ENCODE assay signal across 13 mouse cellular contexts in genomic region chr5:150276611-150277010, GRCm38 (mm10).
A peak's percentile ranks its signal among the peaks of the same experiment; 100 is the strongest.
DNase-seq lines count a peak whose midpoint lies in the region; ATAC-seq lines count a peak whose summit lies in the region.
"Had no signal": no experiment of that assay in that cellular context is flagged by ENCODE, and none has a peak within 500 bp of the region (broad histone marks: within the 10 kb centered on the region; RNA-seq: fewer than 3 reads in every experiment).

No protein-coding gene starts in this region.

- H3K36me3 ChIP-seq in heart, embryonic 15.5 days: peaks cover 4% of the 10 kb centered on the region; the same call in 1 of the 2 replicates
- H3K36me3 ChIP-seq: limb, embryonic 13.5 days; lung, embryonic 15.5 days had no signal

- H3K9ac ChIP-seq in heart, embryonic 15.5 days: no peak overlapping the region
- H3K9ac ChIP-seq: limb, embryonic 13.5 days; lung, embryonic 15.5 days; neural tube, embryonic 15.5 days had no signal

- H3K9me3 ChIP-seq in heart, embryonic 15.5 days (replicated peaks): no peaks in the 10 kb centered on the region; the same call in 1 of the 2 replicates
- H3K9me3 ChIP-seq: limb, embryonic 13.5 days; neural tube, embryonic 15.5 days had no signal

- ATAC-seq in heart, embryonic 15.5 days (replicated peaks; ENCODE audit: insufficient number of reproducible peaks, insufficient read depth, low FRiP score, low read depth): peak; percentile 27; the same call in 1 of the 2 replicates
- ATAC-seq: forebrain, embryonic 14.5 days had no signal

- H3K4me3 ChIP-seq in heart, embryonic 15.5 days: no peak overlapping the region
- H3K4me3 ChIP-seq: limb, embryonic 13.5 days; lung, embryonic 15.5 days; neural tube, embryonic 15.5 days had no signal

- peak overlapping the region; percentile 8; the same call in 1 of the 2 replicates for H3K27ac ChIP-seq in heart, embryonic 15.5 days
- H3K27ac ChIP-seq: limb, embryonic 13.5 days; lung, embryonic 15.5 days; neural tube, embryonic 15.5 days had no signal

- H3K4me2 ChIP-seq in heart, embryonic 15.5 days: no peak overlapping the region
- H3K4me2 ChIP-seq: limb, embryonic 13.5 days; lung, embryonic 15.5 days; neural tube, embryonic 15.5 days had no signal

- peak; percentile 46 to 76 for DNase-seq in frontal cortex, adult 2 months (ENCODE audit: extremely low spot score in 1 of 2, low spot score in 1 of 2)
- no peak for DNase-seq in frontal cortex, postnatal 25 days (ENCODE audit: low spot score in 2 of 2)
- peak; percentile 31 to 57 for DNase-seq in left cerebral cortex, adult 18-20 months (ENCODE audit: low spot score in 2 of 2)
- DNase-seq in left cerebral cortex, adult 11 months (ENCODE audit: low spot score): no peak
- DNase-seq in R1 (ENCODE audit: low read depth, low spot score) (peak; percentile 18), liver (no peak)
- no peak for DNase-seq in kidney, postnatal 25 days
- DNase-seq: adrenal gland, postnatal 14 days had no signal

- 23% methylated on average over 4 of the region's 4 CpGs for WGBS in heart, embryonic 15.5 days

- H3K4me1 ChIP-seq in heart, embryonic 15.5 days (replicated peaks): peaks cover 23% of the 10 kb centered on the region
- H3K4me1 ChIP-seq: lung, embryonic 15.5 days had no signal

- H3K27me3 ChIP-seq in heart, embryonic 15.5 days: no peaks in the 10 kb centered on the region
- H3K27me3 ChIP-seq: limb, embryonic 13.5 days; lung, embryonic 15.5 days; neural tube, embryonic 15.5 days had no signal

Comparison
In these comparisons a context has a peak if more than half of its experiments do, and no peak if none do; other contexts are left out.
1. DNase-seq: peak in frontal cortex, adult 2 months (2 of 2), left cerebral cortex, adult 18-20 months (2 of 2) and R1 (single experiment); none in frontal cortex, postnatal 25 days (0 of 2), left cerebral cortex, adult 11 months (single experiment), kidney, postnatal 25 days (0 of 2) and liver (single experiment).